Mouse (Mus musculus): ENCODE data around the gene Asxl2.

- TF ChIP-seq CTCF (IDR thresholded peaks at IDR 0.05; ENCODE audit: low read depth, low read length): no peak
- TF ChIP-seq POLR2A (IDR thresholded peaks at IDR 0.05; ENCODE audit: extremely low read depth, insufficient read depth, low read length): no peak
These were observed 14.3 kb downstream of the Asxl2 start for GRCm38 (mm10) chr12:3440916-3441315.
